Mouse (Mus musculus) small intestine, adult 2 months (tissue): ENCODE measurements around the gene Ntm. TPM values are rescaled to one million over a fixed set of nuclear protein-coding genes. Genes with fewer than 3 reads are reported as not detected.

Source experiments
- H3K27ac ChIP-seq: fragments of 200-500 bp; 2 replicates; pipeline ENCODE4 v1.5.1; 2012; ENCODE audit warnings: low read depth, low read length, control low read depth, inconsistent platforms; ENCODE audit not compliant: insufficient read depth
- H3K27me3 ChIP-seq: fragments of 200-500 bp; 2 replicates; pipeline ENCODE4 v1.6.1; 2012; ENCODE audit warnings: mild to moderate bottlenecking, moderate library complexity, low read length, inconsistent platforms; ENCODE audit not compliant: control insufficient read depth, insufficient read depth
- H3K36me3 ChIP-seq: fragments of 200-500 bp; 2 replicates; pipeline ENCODE4 v1.6.1; 2012; ENCODE audit warnings: mild to moderate bottlenecking, low read length, control low read depth, inconsistent platforms; ENCODE audit not compliant: control insufficient read depth, insufficient read depth
- H3K4me1 ChIP-seq: fragments of 200-500 bp; 2 replicates; pipeline ENCODE4 v1.6.1; 2012; ENCODE audit warnings: low read length, inconsistent platforms, mixed read lengths; ENCODE audit not compliant: control insufficient read depth, insufficient read depth, insufficient read length
- H3K4me3 ChIP-seq: fragments of 200-500 bp; 2 replicates; pipeline ENCODE4 v1.5.1; 2012; ENCODE audit warnings: low read depth, mild to moderate bottlenecking, control low read depth, inconsistent platforms, low read length, moderate library complexity
- CTCF ChIP-seq: fragments of 200-500 bp; IDR thresholded peaks from 2 replicates; pipeline ENCODE4 v1.5.1; 2012; ENCODE audit warnings: low read depth, mild to moderate bottlenecking, control low read depth, inconsistent platforms, low read length, moderate library complexity, mixed read lengths; ENCODE audit not compliant: insufficient replicate concordance, insufficient read length; ENCODE audit errors: extremely low read depth
- POLR2A ChIP-seq: fragments of 200-500 bp; IDR thresholded peaks from 2 replicates; pipeline ENCODE4 v1.6.1; 2012; ENCODE audit warnings: low read depth, mild to moderate bottlenecking, control low read depth, inconsistent platforms, low read length, moderate library complexity
- WGBS: fragments of 180-500 bp; shearing (Covaris S2); methylation state at CpG from one replicate; pipeline ENCODE4 v1.1.7; 2018; 5-methylcytosine and 5-hydroxymethylcytosine counted together
- polyA plus RNA-seq: library from polyadenylated mRNA; depleted of rRNA; stranded (reverse); fragments of >200 nt; gene quantifications from 2 replicates; pipeline ENCODE4 v1.2.3, GENCODE M21; 2012

Ntm gene
- polyA plus RNA-seq, 1 experiment: 0.10 TPM

DNA sequence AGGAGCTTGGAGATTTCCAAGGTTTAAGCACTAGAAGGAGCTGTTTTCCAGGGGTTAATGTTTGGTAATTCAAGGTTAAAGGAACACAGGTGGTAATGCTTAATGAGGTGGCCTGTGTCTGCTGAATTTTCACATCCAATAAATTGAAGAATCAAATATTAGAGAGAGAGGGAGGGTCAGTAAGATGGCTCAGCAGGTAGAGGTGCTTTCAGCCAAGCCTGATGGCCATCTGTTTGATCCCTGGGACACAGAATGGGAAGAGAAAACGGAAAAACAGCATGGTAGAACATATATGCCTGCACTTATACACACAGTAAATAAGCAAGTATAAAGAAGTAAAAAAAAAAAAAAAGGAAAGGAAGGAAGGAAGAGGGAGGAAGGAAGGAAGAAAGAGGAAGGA is 890.9 kb downstream of the Ntm start:
- H3K4me1 ChIP-seq: no peaks in the 10 kb centered on the region
- no peak overlapping the region for H3K27ac ChIP-seq
- WGBS: 66% methylated on average over 1 of the region's 1 CpGs
- TF ChIP-seq CTCF (no peak), POLR2A (no peak)
- H3K4me3 ChIP-seq: no peak overlapping the region
- H3K36me3 ChIP-seq: no peaks in the 10 kb centered on the region
- H3K27me3 ChIP-seq: no peaks in the 10 kb centered on the region

DNA sequence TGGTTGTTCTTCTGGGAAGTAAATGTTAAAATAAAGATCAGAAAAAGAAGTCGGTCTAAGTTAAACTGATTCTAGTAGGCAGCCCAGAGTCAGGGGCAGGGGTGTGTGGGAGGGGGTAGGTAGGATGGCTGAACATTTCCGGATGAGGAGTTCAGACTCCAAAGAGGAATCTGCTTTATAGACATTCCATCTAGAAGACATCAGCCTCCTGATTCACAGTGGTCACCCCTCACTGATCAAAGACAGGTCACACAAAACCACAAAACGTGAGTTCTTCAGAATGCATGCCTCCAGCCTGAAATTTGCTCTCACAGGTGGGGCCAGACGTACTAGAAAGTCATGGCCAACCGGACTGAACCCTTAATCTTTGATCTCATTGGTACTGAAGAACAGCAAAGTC is 895.4 kb downstream of the Ntm start:
- TF ChIP-seq POLR2A (no peak), CTCF (no peak)
- no peaks in the 10 kb centered on the region for H3K27me3 ChIP-seq

DNA sequence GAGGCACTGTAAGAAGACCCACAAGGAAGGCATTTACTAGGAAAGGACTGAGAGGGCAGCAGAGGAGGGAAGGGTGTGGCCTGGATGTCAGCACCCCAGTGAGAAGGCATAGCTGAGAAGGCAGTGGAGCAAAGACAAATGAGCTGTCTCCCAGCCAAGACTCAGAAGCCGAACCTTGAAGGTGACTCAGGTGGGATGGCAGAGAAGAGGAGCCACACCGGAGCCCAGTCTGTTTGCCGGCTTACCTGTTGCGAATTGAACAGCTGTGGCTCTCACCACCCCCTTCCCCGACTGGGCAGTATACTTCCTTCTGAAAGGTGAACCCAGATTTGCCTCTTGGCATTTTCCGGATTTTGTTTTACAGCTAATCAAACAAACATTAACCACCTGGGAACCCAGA is 902.6 kb downstream of the Ntm start:
- Histone ChIP-seq H3K4me1 (no peaks in the 10 kb centered on the region), H3K27me3 (no peaks in the 10 kb centered on the region), H3K36me3 (no peaks in the 10 kb centered on the region), H3K4me3 (no peak overlapping the region), H3K27ac (no peak overlapping the region)
- WGBS: 21% methylated on average over 6 of the region's 6 CpGs
- TF ChIP-seq POLR2A (no peak), CTCF (no peak)

More for the DNA sequence above, 895.4 kb downstream of the Ntm start:
- Histone ChIP-seq H3K4me1 (no peaks in the 10 kb centered on the region), H3K27ac (no peak overlapping the region), H3K4me3 (no peak overlapping the region), H3K36me3 (no peaks in the 10 kb centered on the region)
- 60% methylated on average over 5 of the region's 5 CpGs for WGBS

DNA sequence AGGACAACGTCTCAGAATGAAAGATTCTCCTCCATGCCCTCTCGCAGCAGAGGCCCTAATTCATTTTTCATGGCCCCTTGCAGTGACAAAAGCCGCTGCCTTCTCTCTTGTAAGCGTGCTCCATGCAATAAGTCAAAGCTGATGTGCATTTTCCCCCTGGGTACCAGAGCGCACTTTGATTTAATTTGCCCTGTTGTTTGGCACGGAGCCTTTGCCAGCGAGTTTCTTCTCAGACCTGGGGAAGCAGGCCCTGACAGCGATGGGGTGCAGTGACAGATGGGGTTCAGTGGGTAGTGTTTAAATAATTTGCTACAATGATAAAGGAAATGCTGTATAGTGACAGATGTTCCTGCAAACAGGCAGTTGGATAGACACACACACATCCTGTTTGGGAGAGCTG is 904.1 kb downstream of the Ntm start:
- Histone ChIP-seq H3K36me3 (no peaks in the 10 kb centered on the region), H3K27ac (no peak overlapping the region), H3K4me1 (no peaks in the 10 kb centered on the region), H3K27me3 (no peaks in the 10 kb centered on the region), H3K4me3 (no peak overlapping the region)
- 82% methylated on average over 8 of the region's 8 CpGs for WGBS
- TF ChIP-seq CTCF (no peak), POLR2A (no peak)

DNA sequence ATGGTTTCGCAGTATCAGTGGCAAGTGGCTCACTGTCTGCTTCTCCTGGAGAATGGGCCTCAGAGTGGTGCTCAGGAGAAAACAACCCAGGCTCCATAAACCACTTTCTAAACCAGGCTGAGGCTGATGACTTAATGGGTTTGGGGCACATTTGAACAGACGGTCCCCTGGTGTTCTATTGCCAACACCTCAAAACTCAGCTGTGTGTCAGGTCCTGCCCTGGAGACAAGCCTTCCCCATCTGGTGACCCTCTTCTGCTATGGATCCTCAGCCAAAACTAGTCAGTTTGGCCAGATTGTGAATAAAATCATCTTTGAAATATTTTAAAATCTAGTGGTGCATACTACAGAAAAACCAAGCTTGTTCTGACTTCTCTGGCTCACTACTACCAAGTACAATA is 907.3 kb downstream of the Ntm start:
- Histone ChIP-seq H3K27ac (no peak overlapping the region), H3K4me3 (no peak overlapping the region), H3K36me3 (no peaks in the 10 kb centered on the region), H3K27me3 (no peaks in the 10 kb centered on the region), H3K4me1 (no peaks in the 10 kb centered on the region)
- 84% methylated on average over 2 of the region's 2 CpGs for WGBS
- TF ChIP-seq CTCF: no peak
- no peak for TF ChIP-seq POLR2A

DNA sequence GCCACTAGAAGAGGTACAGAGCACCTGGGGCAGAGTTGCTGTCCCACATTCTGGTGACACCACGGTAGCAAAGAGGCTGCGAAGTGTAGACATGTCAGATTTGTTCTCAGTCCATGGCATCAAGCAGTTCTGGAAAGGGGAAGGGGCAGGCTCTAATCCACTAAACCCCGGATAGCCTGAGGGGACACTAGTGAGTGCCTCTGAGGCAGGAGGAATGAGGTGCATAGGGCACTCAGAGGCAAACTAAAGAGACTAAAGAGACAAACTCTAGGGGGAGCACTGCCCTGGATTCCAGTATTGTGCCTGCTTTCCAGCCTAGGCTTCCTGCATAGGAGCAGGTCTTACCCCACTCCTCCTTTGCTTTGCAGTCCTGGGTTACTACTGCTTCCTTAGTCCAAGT is 926.5 kb downstream of the Ntm start:
- 36% methylated on average over 3 of the region's 3 CpGs for WGBS
- no peak overlapping the region for H3K4me3 ChIP-seq
- no peak overlapping the region for H3K27ac ChIP-seq
- H3K4me1 ChIP-seq: no peaks in the 10 kb centered on the region
- no peaks in the 10 kb centered on the region for H3K27me3 ChIP-seq
- H3K36me3 ChIP-seq: no peaks in the 10 kb centered on the region
- TF ChIP-seq CTCF (no peak), POLR2A (no peak)

DNA sequence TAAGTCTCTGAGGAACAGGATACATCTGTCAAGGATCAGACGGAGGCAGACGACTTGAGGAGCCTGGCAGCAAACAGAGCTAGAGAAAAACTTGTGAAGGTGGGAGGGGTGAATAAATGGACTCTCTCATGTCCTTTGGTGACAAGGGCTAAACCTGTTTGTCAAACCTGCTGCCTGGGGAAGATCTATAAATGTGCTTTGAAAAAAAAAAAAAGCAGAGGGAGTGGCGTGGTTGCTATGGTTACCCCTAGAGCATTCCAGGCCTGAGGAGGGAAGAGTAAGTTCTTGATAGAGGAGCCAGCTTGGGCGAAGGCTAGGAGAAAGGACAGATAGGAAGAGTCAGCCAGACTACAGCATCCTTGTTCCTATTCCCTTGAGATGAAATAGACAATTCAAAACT is 926.9 kb downstream of the Ntm start:
- H3K4me1 ChIP-seq: no peaks in the 10 kb centered on the region
- no peak overlapping the region for H3K4me3 ChIP-seq
- H3K27ac ChIP-seq: no peak overlapping the region
- H3K27me3 ChIP-seq: no peaks in the 10 kb centered on the region
- WGBS: 9% methylated on average over 4 of the region's 4 CpGs
- no peak for TF ChIP-seq POLR2A
- TF ChIP-seq CTCF: no peak
- H3K36me3 ChIP-seq: no peaks in the 10 kb centered on the region

DNA sequence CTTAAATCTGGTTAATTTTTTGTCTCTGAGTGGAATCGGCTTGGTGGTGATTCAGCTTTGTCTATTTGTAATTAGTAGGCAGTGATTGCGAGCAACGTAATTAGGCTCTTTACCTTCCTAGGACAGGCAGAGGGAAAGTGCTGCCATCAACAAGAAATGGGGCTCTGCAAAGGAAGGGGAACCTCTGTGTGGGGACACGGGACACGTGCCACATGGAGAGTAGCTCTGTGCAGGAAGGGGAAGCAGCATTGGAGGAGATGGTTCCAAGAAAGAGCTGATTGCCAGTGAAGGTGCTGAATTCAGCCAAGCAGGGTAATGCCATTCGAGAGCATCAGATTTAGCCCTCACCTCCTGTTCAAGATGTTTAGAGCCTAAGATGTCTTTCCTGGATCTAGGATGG is 936.5 kb downstream of the Ntm start:
- H3K27me3 ChIP-seq: no peaks in the 10 kb centered on the region
- no peak overlapping the region for H3K27ac ChIP-seq
- no peaks in the 10 kb centered on the region for H3K4me1 ChIP-seq
- no peak overlapping the region for H3K4me3 ChIP-seq
- TF ChIP-seq CTCF: no peak
- no peak for TF ChIP-seq POLR2A
- 79% methylated on average over 6 of the region's 6 CpGs for WGBS
- H3K36me3 ChIP-seq: no peaks in the 10 kb centered on the region
